Mouse (Mus musculus) MN1 (cell line): ENCODE measurements around the gene Rccd1.
A peak's percentile ranks its signal among the peaks of the same experiment; 100 is the strongest.

ENCODE experiments used
- DNase-seq: peaks from one replicate; pipeline ENCODE4 v3.0.0-alpha.2; 2016; ENCODE audit warnings: low spot score

Gene Rccd1

GRCm38 (mm10) chr7:80324043-80324815 is at the start of gene Rccd1:
Gene Rccd1, minus strand, starts transcription at chr7:80324454.
- peak; percentile 95 for DNase-seq

- no peak for DNase-seq
Measured at GRCm38 (mm10) chr7:80373850-80374249, 49.6 kb upstream of the Rccd1 start.

GRCm38 (mm10) chr7:80373352-80373751 is 49.1 kb upstream of the Rccd1 start:
- no peak for DNase-seq

GRCm38 (mm10) chr7:80372667-80373066 is 48.4 kb upstream of the Rccd1 start:
- no peak for DNase-seq

- DNase-seq = no peak
Measured at GRCm38 (mm10) chr7:80372166-80372565, 47.9 kb upstream of the Rccd1 start.

GRCm38 (mm10) chr7:80371041-80371751 is 46.9 kb upstream of the Rccd1 start, which contains the start of gene Man2a2:
Gene Man2a2, minus strand, starts transcription at chr7:80371375.
- peak; percentile 81 for DNase-seq

- DNase-seq = peak; percentile 89
Measured at GRCm38 (mm10) chr7:80370649-80371040, 46.4 kb upstream of the Rccd1 start.

- peak; percentile 38 for DNase-seq
Measured at GRCm38 (mm10) chr7:80369967-80370431, 45.7 kb upstream of the Rccd1 start.

GRCm38 (mm10) chr7:80369461-80369860 is 45.2 kb upstream of the Rccd1 start:
- DNase-seq = no peak

GRCm38 (mm10) chr7:80368635-80369421 is 44.6 kb upstream of the Rccd1 start:
- DNase-seq = no peak

- no peak for DNase-seq
Measured at GRCm38 (mm10) chr7:80368009-80368408, 43.8 kb upstream of the Rccd1 start.

- DNase-seq = no peak
Measured at GRCm38 (mm10) chr7:80367232-80367631, 43.0 kb upstream of the Rccd1 start.

- DNase-seq = no peak
Measured at GRCm38 (mm10) chr7:80365759-80366158, 41.5 kb upstream of the Rccd1 start.

GRCm38 (mm10) chr7:80360435-80360834 is 36.2 kb upstream of the Rccd1 start:
- DNase-seq = no peak

- DNase-seq = peak; percentile 36
Measured at GRCm38 (mm10) chr7:80358039-80358438, 33.8 kb upstream of the Rccd1 start.

GRCm38 (mm10) chr7:80357156-80357555 is 32.9 kb upstream of the Rccd1 start:
- peak; percentile 80 for DNase-seq

GRCm38 (mm10) chr7:80356351-80356750 is 32.1 kb upstream of the Rccd1 start:
- DNase-seq = no peak

GRCm38 (mm10) chr7:80352920-80353319 is 28.7 kb upstream of the Rccd1 start:
- no peak for DNase-seq

- DNase-seq = no peak
Measured at GRCm38 (mm10) chr7:80350808-80351207, 26.6 kb upstream of the Rccd1 start.

- DNase-seq = no peak
Measured at GRCm38 (mm10) chr7:80347670-80348586, 23.7 kb upstream of the Rccd1 start.

GRCm38 (mm10) chr7:80346830-80347229 is 22.6 kb upstream of the Rccd1 start:
- no peak for DNase-seq
